Mouse (Mus musculus) olfactory bulb, adult 2 months (tissue): ENCODE measurements around the gene Ccdc183.

ENCODE experiments used
- CTCF ChIP-seq: fragments of 200-500 bp; IDR thresholded peaks from 2 replicates; pipeline ENCODE4 v1.5.1; 2012; ENCODE audit warnings: low read depth, mild to moderate bottlenecking, low read length, moderate library complexity; ENCODE audit not compliant: insufficient read depth
- POLR2A ChIP-seq: fragments of 200-500 bp; IDR thresholded peaks from 2 replicates; pipeline ENCODE4 v1.6.1; 2012; ENCODE audit warnings: mild to moderate bottlenecking, low read depth, low read length, moderate library complexity; ENCODE audit not compliant: insufficient read depth

DNA sequence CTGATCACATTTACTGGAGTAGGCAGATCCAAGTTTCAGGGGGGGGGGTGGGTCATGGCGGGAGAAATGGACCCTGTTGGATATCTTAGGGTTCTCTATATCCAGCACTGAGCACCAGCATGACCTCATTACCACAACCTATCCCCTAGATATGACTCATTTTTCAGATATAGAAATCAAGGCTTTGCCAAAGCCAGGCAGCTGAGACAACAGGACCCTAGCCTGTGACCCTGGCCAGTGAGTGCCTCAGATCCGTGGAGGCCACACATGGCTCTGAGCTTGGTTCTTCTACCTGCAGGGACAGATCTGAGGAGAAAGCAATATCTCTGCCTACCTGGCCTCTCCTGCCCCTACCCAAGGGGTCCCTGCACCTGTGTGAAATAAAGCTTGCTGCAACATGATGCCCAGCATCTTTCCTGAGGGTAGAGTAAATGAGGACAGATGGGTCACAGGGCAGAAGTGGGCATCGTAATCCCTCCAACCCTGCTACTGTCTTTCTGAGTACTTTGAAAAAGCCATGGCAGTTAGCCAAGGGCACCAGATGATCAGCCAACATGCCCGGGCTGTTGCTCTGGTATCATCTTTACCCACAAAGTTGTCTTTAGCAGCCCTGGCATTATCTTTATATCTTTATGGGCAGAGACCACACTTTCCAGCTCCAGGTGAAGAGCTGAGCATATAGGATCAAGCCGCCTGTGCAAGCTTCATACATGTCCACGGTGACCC is 43.9 kb upstream of the Ccdc183 start:
- TF ChIP-seq CTCF (no peak), POLR2A (no peak)
